Mouse (Mus musculus): Measurements from ENCODE around the gene Fxyd1.
A peak's percentile ranks its signal among the peaks of the same experiment; 100 is the strongest.

Gene Fxyd1

DNA sequence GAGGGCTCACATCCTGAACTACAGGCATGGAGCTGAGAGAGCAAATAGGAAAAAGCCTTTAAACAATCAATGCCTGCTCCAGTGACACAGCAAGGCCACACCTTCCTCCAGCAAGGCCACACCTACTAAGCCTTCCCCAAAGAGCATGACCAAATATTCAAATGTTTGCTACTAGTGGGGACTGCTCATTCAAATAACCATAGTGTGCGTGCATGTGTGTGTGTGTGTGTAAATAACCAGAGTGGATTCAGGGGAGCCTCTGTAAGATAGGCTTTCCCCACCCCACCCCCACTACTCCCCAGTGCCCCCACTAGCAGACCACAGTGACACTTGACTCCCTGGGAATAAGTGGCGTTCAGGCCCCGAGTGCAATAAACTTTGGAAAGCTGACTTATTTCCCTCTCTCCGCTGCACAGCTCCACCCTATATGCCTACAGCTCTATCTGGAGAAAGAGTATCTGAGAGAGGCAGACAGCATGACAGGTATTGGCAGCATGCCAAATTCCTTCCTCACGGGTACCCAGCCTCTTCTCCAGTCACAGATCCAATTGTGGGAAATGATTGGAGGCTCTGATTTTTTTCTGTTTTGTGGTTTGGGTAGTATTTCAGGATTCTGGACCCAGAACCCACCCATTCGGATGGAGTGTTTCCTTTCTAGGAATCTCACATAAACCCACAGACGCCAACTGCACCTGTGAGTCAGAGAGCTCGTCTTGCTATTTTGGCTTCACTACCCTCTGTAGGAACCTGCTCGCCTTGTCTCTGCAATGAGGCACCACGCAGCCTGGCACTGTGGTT is 39.7 kb downstream of the Fxyd1 start:
- peak; percentile 68 to 81 for DNase-seq (ENCODE audit: low spot score in 2 of 2)

DNA sequence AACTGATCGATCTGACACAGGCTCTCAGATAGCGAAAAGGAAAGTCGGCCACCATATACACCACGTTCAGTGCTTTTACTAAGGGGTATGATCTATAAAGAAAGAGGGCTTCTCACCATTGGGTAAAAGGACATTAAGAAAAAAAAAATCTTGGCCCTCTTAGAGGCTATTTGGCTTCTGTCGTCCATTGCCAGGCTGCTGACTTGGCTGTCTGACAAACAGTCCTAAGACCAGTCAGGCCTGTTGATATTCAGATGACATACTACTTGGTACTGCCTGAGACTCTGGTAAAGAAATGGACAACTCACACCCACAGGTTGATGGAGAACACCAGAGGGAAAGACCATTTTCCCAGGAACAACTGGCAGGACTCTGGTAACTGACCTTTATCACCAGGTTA is 44.0 kb downstream of the Fxyd1 start:
- no peak for DNase-seq (ENCODE audit: low spot score in 2 of 2)

DNA sequence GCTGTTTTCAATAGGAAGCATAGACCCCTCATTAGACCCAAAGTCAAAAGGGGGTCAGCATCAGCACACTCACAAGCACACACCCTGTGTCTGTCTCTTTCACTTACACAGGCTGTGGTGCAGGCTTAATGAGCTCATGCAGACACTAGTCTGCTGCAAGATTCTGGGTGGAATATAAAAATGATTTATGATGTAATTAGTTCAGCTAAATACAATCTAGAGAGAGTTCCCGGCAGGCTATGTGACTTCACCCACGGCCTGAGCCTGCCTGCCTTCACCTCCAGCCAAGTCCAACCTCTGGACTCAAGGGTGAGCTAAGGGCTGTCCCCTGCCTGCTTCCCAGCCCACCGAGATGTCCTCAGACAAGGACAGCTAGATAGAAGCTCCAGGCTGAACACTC is 48.1 kb downstream of the Fxyd1 start:
- no peak for DNase-seq (ENCODE audit: low spot score in 2 of 2)

DNA sequence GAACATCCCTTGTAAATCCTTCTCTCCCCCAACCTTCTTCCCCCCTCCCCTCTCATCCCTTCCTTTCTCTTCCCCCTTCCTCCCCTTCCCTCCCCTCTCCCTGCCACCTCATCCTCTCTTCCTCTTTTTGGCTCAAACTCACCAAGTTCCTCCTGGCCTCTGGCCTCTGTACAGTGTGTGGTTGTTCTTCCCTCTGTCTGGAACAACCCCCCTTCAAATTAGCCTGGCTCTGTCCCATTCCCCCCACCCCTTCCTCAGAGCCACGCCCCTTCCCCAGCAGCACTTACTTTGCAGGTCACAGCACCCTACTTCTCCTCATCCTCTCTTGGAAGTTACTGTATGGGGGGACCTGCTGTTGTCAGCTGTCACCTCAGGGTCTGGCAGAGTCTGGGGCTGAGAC is 48.8 kb downstream of the Fxyd1 start:
- no peak for DNase-seq (ENCODE audit: low spot score in 2 of 2)

DNA sequence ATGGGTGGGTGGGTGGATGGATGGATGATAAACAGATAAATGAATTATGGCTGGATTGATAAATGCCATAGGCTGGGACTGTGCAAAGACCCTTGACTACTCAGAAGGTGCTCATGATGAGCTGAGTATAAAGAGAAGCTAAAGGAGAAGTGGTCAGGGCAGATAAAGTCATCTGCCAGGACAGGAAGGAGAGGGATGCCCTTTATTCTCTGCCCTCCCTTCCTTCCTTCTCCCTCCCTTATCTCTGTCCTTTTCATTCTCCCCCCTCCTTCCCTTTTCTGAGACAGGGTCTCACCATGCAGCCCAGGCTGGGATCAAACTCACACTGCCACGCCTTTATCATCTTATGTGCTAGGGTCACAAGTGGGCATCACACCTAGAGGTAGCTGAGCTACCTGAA is 49.2 kb downstream of the Fxyd1 start:
- no peak for DNase-seq (ENCODE audit: low spot score in 2 of 2)

DNA sequence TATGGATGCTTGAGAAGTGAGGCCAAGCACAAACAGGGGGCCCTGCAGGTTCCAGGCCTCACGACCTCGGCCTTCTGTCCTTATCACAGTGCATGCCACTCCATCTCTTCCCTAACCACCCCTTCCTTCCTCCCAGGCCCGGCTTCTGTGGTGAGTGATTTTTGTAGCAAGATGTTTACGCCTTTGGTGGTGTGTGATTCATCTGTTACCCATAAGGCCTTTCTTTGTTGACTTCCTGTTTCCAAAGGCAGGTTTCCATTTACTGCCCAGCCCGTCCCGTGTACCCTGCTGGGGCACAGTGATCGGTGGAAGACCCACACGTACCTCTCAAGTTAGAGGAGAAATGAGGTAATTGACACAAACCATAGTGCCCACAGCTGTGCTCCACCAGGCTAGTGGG is 54.3 kb downstream of the Fxyd1 start:
- DNase-seq (ENCODE audit: low spot score in 2 of 2) = no peak
